Mouse (Mus musculus) liver, postnatal 0 days (tissue): ENCODE measurements around the gene Sumo2.

Source experiments
- CTCF ChIP-seq: sonication (generic); IDR thresholded peaks from 2 replicates; pipeline ENCODE4 v1.5.1; 2016; ENCODE audit warnings: antibody characterized with exemption, low read depth
- EP300 ChIP-seq: IDR thresholded peaks from 2 replicates; pipeline ENCODE4 v1.6.1; 2016; ENCODE audit warnings: antibody characterized with exemption, low read depth, mild to moderate bottlenecking

GRCm38 (mm10) chr11:115516942-115517341 lies 19.1 kb downstream of the Sumo2 start:
- no peak for TF ChIP-seq CTCF
- no peak for TF ChIP-seq EP300
